Mouse (Mus musculus) neural tube, embryonic 12.5 days (tissue): ENCODE measurements around the gene Tbc1d1. TPM values are rescaled to one million over a fixed set of nuclear protein-coding genes. Genes with fewer than 3 reads are reported as not detected.

ENCODE experiments used
- ATAC-seq: fragments of 200-750 bp; cut with Nextera tagmentation; 2 replicates; pipeline ENCODE4 v1.8.0; 2017; ENCODE audit warnings: low read depth, mild to moderate bottlenecking, moderate TSS enrichment, moderate library complexity; ENCODE audit not compliant: low FRiP score
- H3K27ac ChIP-seq: fragments of 300-500 bp; sonication (generic); 2 replicates; pipeline ENCODE4 v1.5.1; 2016
- H3K27me3 ChIP-seq: fragments of 300-500 bp; sonication (generic); replicated peaks from 2 replicates; pipeline ENCODE4 v1.6.1; 2016; ENCODE audit warnings: mild to moderate bottlenecking
- H3K36me3 ChIP-seq: fragments of 300-500 bp; sonication (generic); 2 replicates; pipeline ENCODE4 v1.6.1; 2016; ENCODE audit warnings: mild to moderate bottlenecking
- H3K4me1 ChIP-seq: fragments of 300-500 bp; sonication (generic); 2 replicates; pipeline ENCODE4 v1.6.1; 2016
- H3K4me2 ChIP-seq: fragments of 300-500 bp; sonication (generic); replicated peaks from 2 replicates; pipeline ENCODE4 v1.6.1; 2016; ENCODE audit warnings: mild to moderate bottlenecking
- H3K4me3 ChIP-seq: fragments of 300-500 bp; sonication (generic); 2 replicates; pipeline ENCODE4 v1.5.1; 2016
- H3K9ac ChIP-seq: fragments of 300-500 bp; sonication (generic); 2 replicates; pipeline ENCODE4 v1.6.1; 2016; ENCODE audit warnings: mild to moderate bottlenecking
- H3K9me3 ChIP-seq: fragments of 300-500 bp; sonication (generic); 2 replicates; pipeline ENCODE4 v1.6.1; 2016; ENCODE audit warnings: mild to moderate bottlenecking
- WGBS: fragments of 180-500 bp; shearing (Covaris S2); methylation state at CpG from one replicate; pipeline ENCODE4 v1.1.7; 2016; 5-methylcytosine and 5-hydroxymethylcytosine counted together
- polyA plus RNA-seq: library from polyadenylated mRNA; unstranded; fragments of >200 nt; fragmentation: Nextera tagmentation; extraction: Ambion mirVana; gene quantifications from 2 replicates; pipeline ENCODE4 v1.2.1, GENCODE M21; 2016

The Tbc1d1 gene
- polyA plus RNA-seq, 1 experiment from 2014 or later: 23.7 TPM

GRCm38 (mm10) chr5:64196250-64196865 is 40.3 kb downstream of the Tbc1d1 start:
- WGBS: 94% methylated on average over 1 of the region's 1 CpGs
- Histone ChIP-seq H3K36me3 (no peaks in the 10 kb centered on the region), H3K27ac (no peak overlapping the region), H3K4me1 (no peaks in the 10 kb centered on the region), H3K9me3 (peaks cover 2% of the 10 kb centered on the region; the same call in 1 of the 2 replicates), H3K9ac (no peak overlapping the region), H3K4me2 (no peak overlapping the region), H3K4me3 (no peak overlapping the region), H3K27me3 (no peaks in the 10 kb centered on the region)
- no peak for ATAC-seq

- Histone ChIP-seq H3K4me1 (no peaks in the 10 kb centered on the region), H3K4me2 (no peak overlapping the region), H3K27ac (no peak overlapping the region), H3K27me3 (no peaks in the 10 kb centered on the region), H3K9ac (no peak overlapping the region), H3K4me3 (no peak overlapping the region), H3K9me3 (no peaks in the 10 kb centered on the region), H3K36me3 (no peaks in the 10 kb centered on the region)
- 74% methylated on average over 5 of the region's 5 CpGs for WGBS
- ATAC-seq: no peak
Measured at GRCm38 (mm10) chr5:64196866-64197321, 40.8 kb downstream of the Tbc1d1 start.

GRCm38 (mm10) chr5:64198624-64199023 is 42.5 kb downstream of the Tbc1d1 start:
- ATAC-seq: no peak
- H3K27ac ChIP-seq: no peak overlapping the region
- 92% methylated on average over 7 of the region's 7 CpGs for WGBS

GRCm38 (mm10) chr5:64201071-64201470 is 45.0 kb downstream of the Tbc1d1 start:
- WGBS: 83% methylated on average over 5 of the region's 5 CpGs
- Histone ChIP-seq H3K9me3 (no peaks in the 10 kb centered on the region), H3K27me3 (no peaks in the 10 kb centered on the region)

More at GRCm38 (mm10) chr5:64198624-64199023, 42.5 kb downstream of the Tbc1d1 start:
- Histone ChIP-seq H3K9me3 (no peaks in the 10 kb centered on the region), H3K9ac (no peak overlapping the region), H3K4me1 (no peaks in the 10 kb centered on the region), H3K4me3 (no peak overlapping the region), H3K27me3 (no peaks in the 10 kb centered on the region), H3K4me2 (no peak overlapping the region), H3K36me3 (no peaks in the 10 kb centered on the region)

GRCm38 (mm10) chr5:64202306-64202705 is 46.2 kb downstream of the Tbc1d1 start:
- no peak overlapping the region for H3K4me3 ChIP-seq
- WGBS: 36% methylated on average over 2 of the region's 2 CpGs
- H3K27me3 ChIP-seq: no peaks in the 10 kb centered on the region
- H3K36me3 ChIP-seq: no peaks in the 10 kb centered on the region
- no peak for ATAC-seq
- H3K27ac ChIP-seq: no peak overlapping the region
- no peak overlapping the region for H3K4me2 ChIP-seq
- no peak overlapping the region for H3K9ac ChIP-seq
- H3K9me3 ChIP-seq: no peaks in the 10 kb centered on the region
- no peaks in the 10 kb centered on the region for H3K4me1 ChIP-seq

More at GRCm38 (mm10) chr5:64201071-64201470, 45.0 kb downstream of the Tbc1d1 start:
- Histone ChIP-seq H3K36me3 (no peaks in the 10 kb centered on the region), H3K27ac (no peak overlapping the region), H3K4me3 (no peak overlapping the region), H3K9ac (no peak overlapping the region), H3K4me1 (no peaks in the 10 kb centered on the region), H3K4me2 (no peak overlapping the region)
- ATAC-seq: no peak

DNA sequence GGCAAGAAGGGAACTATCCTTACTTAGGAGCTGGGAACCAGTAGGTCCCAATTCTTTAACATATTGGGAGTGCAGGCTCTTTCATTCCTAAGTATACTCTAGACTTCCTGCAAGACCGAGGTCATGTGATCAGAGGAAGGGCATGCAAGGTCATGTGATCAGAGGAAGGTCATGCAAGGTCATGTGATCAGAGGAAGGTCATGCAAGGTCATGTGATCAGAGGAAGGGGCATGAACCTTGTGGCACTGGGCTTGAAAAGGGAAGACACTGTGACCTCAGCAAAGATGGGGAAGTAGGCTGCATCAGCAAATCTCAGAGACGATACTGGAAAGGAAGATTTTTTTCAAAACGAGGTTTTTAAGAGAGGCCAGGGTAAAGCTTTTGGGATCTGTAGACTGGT is 49.5 kb downstream of the Tbc1d1 start:
- Histone ChIP-seq H3K4me1 (no peaks in the 10 kb centered on the region), H3K9me3 (no peaks in the 10 kb centered on the region), H3K4me2 (no peak overlapping the region), H3K27ac (no peak overlapping the region), H3K27me3 (no peaks in the 10 kb centered on the region), H3K4me3 (no peak overlapping the region), H3K9ac (no peak overlapping the region), H3K36me3 (no peaks in the 10 kb centered on the region)
- WGBS: 84% methylated on average over 3 of the region's 3 CpGs
- no peak for ATAC-seq

GRCm38 (mm10) chr5:64206431-64206830 is 50.3 kb downstream of the Tbc1d1 start:
- Histone ChIP-seq H3K27me3 (no peaks in the 10 kb centered on the region), H3K9me3 (no peaks in the 10 kb centered on the region), H3K9ac (no peak overlapping the region), H3K4me1 (no peaks in the 10 kb centered on the region), H3K4me3 (no peak overlapping the region), H3K4me2 (no peak overlapping the region), H3K36me3 (no peaks in the 10 kb centered on the region), H3K27ac (no peak overlapping the region)
- no peak for ATAC-seq
- WGBS: 83% methylated on average over 3 of the region's 3 CpGs

- Histone ChIP-seq H3K9me3 (no peaks in the 10 kb centered on the region), H3K4me1 (no peaks in the 10 kb centered on the region), H3K27me3 (no peaks in the 10 kb centered on the region), H3K27ac (no peak overlapping the region), H3K36me3 (no peaks in the 10 kb centered on the region), H3K4me3 (no peak overlapping the region), H3K4me2 (no peak overlapping the region), H3K9ac (no peak overlapping the region)
- no peak for ATAC-seq
- WGBS: 87% methylated on average over 8 of the region's 8 CpGs
Measured at GRCm38 (mm10) chr5:64206875-64207274, 50.8 kb downstream of the Tbc1d1 start.

GRCm38 (mm10) chr5:64207800-64208199 is 51.7 kb downstream of the Tbc1d1 start:
- Histone ChIP-seq H3K9me3 (no peaks in the 10 kb centered on the region), H3K36me3 (no peaks in the 10 kb centered on the region), H3K4me3 (no peak overlapping the region), H3K4me2 (no peak overlapping the region), H3K27ac (no peak overlapping the region), H3K4me1 (no peaks in the 10 kb centered on the region), H3K9ac (no peak overlapping the region), H3K27me3 (no peaks in the 10 kb centered on the region)
- ATAC-seq: no peak
- WGBS: 91% methylated on average over 6 of the region's 6 CpGs

DNA sequence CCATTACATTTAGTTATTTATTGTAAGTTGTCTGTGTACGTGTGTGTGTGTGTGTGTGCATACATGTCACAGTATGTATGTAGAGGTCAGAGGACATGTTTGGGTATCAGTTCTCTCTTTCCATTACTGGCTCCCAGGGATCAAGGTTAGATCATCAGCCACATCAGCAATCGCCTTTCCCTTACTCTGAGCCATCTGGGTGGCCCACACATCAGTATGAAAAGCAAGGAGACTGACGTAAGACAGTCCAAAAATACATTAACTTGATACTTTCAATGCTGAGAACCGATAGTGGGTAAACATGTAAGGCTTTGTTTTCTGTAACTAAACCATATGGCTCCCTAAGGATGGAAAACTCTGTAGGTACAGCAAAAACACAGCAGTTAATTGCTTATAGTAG is 54.7 kb downstream of the Tbc1d1 start:
- Histone ChIP-seq H3K27me3 (no peaks in the 10 kb centered on the region), H3K4me3 (no peak overlapping the region), H3K4me1 (no peaks in the 10 kb centered on the region), H3K36me3 (no peaks in the 10 kb centered on the region), H3K9me3 (no peaks in the 10 kb centered on the region), H3K27ac (no peak overlapping the region), H3K9ac (no peak overlapping the region), H3K4me2 (no peak overlapping the region)
- 86% methylated on average over 4 of the region's 4 CpGs for WGBS
- no peak for ATAC-seq

- 89% methylated on average over 7 of the region's 7 CpGs for WGBS
- no peaks in the 10 kb centered on the region for H3K36me3 ChIP-seq
- no peak overlapping the region for H3K9ac ChIP-seq
- H3K4me2 ChIP-seq: no peak overlapping the region
- H3K27ac ChIP-seq: no peak overlapping the region
- no peaks in the 10 kb centered on the region for H3K4me1 ChIP-seq
- no peak for ATAC-seq
- no peaks in the 10 kb centered on the region for H3K9me3 ChIP-seq
- H3K4me3 ChIP-seq: no peak overlapping the region
- H3K27me3 ChIP-seq: no peaks in the 10 kb centered on the region
Measured at GRCm38 (mm10) chr5:64211284-64211683, 55.2 kb downstream of the Tbc1d1 start.

GRCm38 (mm10) chr5:64212206-64212605 is 56.1 kb downstream of the Tbc1d1 start:
- Histone ChIP-seq H3K27ac (no peak overlapping the region), H3K36me3 (no peaks in the 10 kb centered on the region), H3K9ac (no peak overlapping the region), H3K4me3 (no peak overlapping the region), H3K9me3 (no peaks in the 10 kb centered on the region), H3K4me2 (no peak overlapping the region), H3K4me1 (peaks cover 3% of the 10 kb centered on the region; the same call in 1 of the 2 replicates), H3K27me3 (no peaks in the 10 kb centered on the region)
- no peak for ATAC-seq
- 59% methylated on average over 5 of the region's 5 CpGs for WGBS

DNA sequence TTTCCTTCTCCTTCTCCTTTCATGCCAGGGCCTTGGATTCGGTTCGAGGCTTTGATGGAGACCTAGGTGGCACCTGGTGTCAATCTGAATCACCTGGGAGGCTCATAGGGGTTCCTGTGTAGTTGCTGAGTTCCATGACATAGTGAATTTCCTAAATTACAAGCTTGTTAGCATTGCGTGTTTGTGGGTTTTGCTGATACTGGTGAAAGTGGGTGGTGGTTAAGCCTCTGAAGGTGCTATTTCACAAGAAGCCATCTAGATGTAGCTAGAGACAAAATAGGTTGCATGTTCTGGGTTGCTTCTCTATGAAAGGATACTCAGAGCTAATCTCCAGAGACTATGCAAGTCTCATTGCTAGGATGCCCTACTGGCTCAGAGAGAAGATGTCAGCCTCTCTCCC is 56.5 kb downstream of the Tbc1d1 start:
- no peaks in the 10 kb centered on the region for H3K9me3 ChIP-seq
- H3K27me3 ChIP-seq: no peaks in the 10 kb centered on the region
- peaks cover 3% of the 10 kb centered on the region; the same call in 1 of the 2 replicates for H3K4me1 ChIP-seq
- no peak overlapping the region for H3K27ac ChIP-seq
- no peak for ATAC-seq
- H3K4me2 ChIP-seq: no peak overlapping the region
- no peak overlapping the region for H3K4me3 ChIP-seq
- 79% methylated on average over 3 of the region's 3 CpGs for WGBS
- no peaks in the 10 kb centered on the region for H3K36me3 ChIP-seq
- H3K9ac ChIP-seq: no peak overlapping the region
